Mouse (Mus musculus) cerebellum, adult 2 months (tissue): ENCODE measurements around the gene Avpr1a. TPM values are rescaled to one million over a fixed set of nuclear protein-coding genes. Genes with fewer than 3 reads are reported as not detected.

Experiments
- DNase-seq, 2 experiments: peaks; one replicate each; pipeline ENCODE4 v3.0.0; 2021
- H3K27ac ChIP-seq: fragments of 200-500 bp; 2 replicates; pipeline ENCODE4 v1.5.1; 2012; ENCODE audit warnings: low read length, control low read depth, inconsistent platforms; ENCODE audit not compliant: insufficient read depth
- H3K27me3 ChIP-seq: fragments of 200-500 bp; 2 replicates; pipeline ENCODE4 v1.6.1; 2012; ENCODE audit warnings: inconsistent platforms, mild to moderate bottlenecking, low read length, moderate library complexity; ENCODE audit not compliant: control insufficient read depth, insufficient read depth
- H3K4me1 ChIP-seq: fragments of 200-500 bp; 2 replicates; pipeline ENCODE4 v1.6.1; 2011; ENCODE audit warnings: low read length; ENCODE audit not compliant: control insufficient read depth, insufficient read depth
- H3K4me3 ChIP-seq: fragments of 200-500 bp; replicated peaks from 2 replicates; pipeline ENCODE3; 2011; ENCODE audit warnings: mild to moderate bottlenecking, low read depth, low read length, control low read depth; ENCODE audit not compliant: insufficient read depth
- CTCF ChIP-seq: fragments of 200-500 bp; IDR thresholded peaks from 2 replicates; pipeline ENCODE4 v1.5.1; 2011; ENCODE audit warnings: low read depth, mild to moderate bottlenecking, control low read depth, low read length, moderate library complexity, borderline replicate concordance; ENCODE audit not compliant: insufficient read depth
- POLR2A ChIP-seq: fragments of 200-500 bp; IDR thresholded peaks from 2 replicates; pipeline ENCODE4 v1.6.1; 2011; ENCODE audit warnings: low read length, control low read depth, borderline replicate concordance; ENCODE audit not compliant: insufficient read depth
- WGBS: fragments of 180-500 bp; shearing (Covaris S2); methylation state at CpG from one replicate; pipeline ENCODE4 v1.1.7; 2018; 5-methylcytosine and 5-hydroxymethylcytosine counted together
- polyA plus RNA-seq: library from polyadenylated mRNA; depleted of rRNA; stranded (reverse); fragments of >200 nt; gene quantifications from 2 replicates; pipeline ENCODE4 v1.2.3, GENCODE M21; 2012; rRNA removed

The Avpr1a gene
- polyA plus RNA-seq: 0.57 and 0.77 TPM in 2 replicates

GRCm38 (mm10) chr10:122447861-122448716, at the start of gene Avpr1a:
Gene Avpr1a, plus strand, starts transcription at chr10:122448499.
- no peak for TF ChIP-seq POLR2A
- no peak for TF ChIP-seq CTCF
- Histone ChIP-seq H3K27ac (no peak within 1 kb of the TSS), H3K27me3 (no peaks in the 10 kb centered on the region; the same call in 1 of the 2 replicates), H3K4me3 (no peak within 1 kb of the TSS), H3K4me1 (no peaks in the 10 kb centered on the region)
- DNase-seq: no peak
- 3% methylated on average over 34 of the region's 34 CpGs for WGBS

- no peak overlapping the region for H3K27ac ChIP-seq
- TF ChIP-seq POLR2A (no peak), CTCF (no peak)
- H3K4me3 ChIP-seq: no peak overlapping the region
- no peaks in the 10 kb centered on the region for H3K27me3 ChIP-seq
- no peak for DNase-seq
- no peaks in the 10 kb centered on the region for H3K4me1 ChIP-seq
- 68% methylated on average over 1 of the region's 1 CpGs for WGBS
These were observed 46.0 kb upstream of the Avpr1a start for GRCm38 (mm10) chr10:122402270-122402669.

GRCm38 (mm10) chr10:122406333-122406732, 42.0 kb upstream of the Avpr1a start:
- no peak for DNase-seq
- TF ChIP-seq CTCF: no peak
- TF ChIP-seq POLR2A: no peak
- H3K27ac ChIP-seq: no peak overlapping the region
- WGBS: 90% methylated on average over 6 of the region's 6 CpGs
- H3K4me3 ChIP-seq: no peak overlapping the region
- H3K4me1 ChIP-seq: no peaks in the 10 kb centered on the region
- H3K27me3 ChIP-seq: no peaks in the 10 kb centered on the region

GRCm38 (mm10) chr10:122408697-122409409, 39.4 kb upstream of the Avpr1a start:
- no peak for TF ChIP-seq POLR2A
- TF ChIP-seq CTCF: no peak
- DNase-seq: peak in 1 of 2 experiments; percentile 1
- Histone ChIP-seq H3K4me3 (no peak overlapping the region), H3K27ac (no peak overlapping the region), H3K27me3 (no peaks in the 10 kb centered on the region), H3K4me1 (no peaks in the 10 kb centered on the region)
- WGBS: 58% methylated on average over 7 of the region's 7 CpGs

- Histone ChIP-seq H3K4me3 (no peak overlapping the region), H3K27me3 (no peaks in the 10 kb centered on the region; the same call in 1 of the 2 replicates), H3K4me1 (no peaks in the 10 kb centered on the region), H3K27ac (no peak overlapping the region)
- no peak for DNase-seq
- TF ChIP-seq POLR2A (no peak), CTCF (no peak)
- WGBS: 59% methylated on average over 2 of the region's 2 CpGs
These were observed 37.5 kb upstream of the Avpr1a start for GRCm38 (mm10) chr10:122410791-122411190.

- no peak for DNase-seq
- 84% methylated on average over 4 of the region's 4 CpGs for WGBS
These were observed 15.6 kb upstream of the Avpr1a start for GRCm38 (mm10) chr10:122432690-122433089.

GRCm38 (mm10) chr10:122447275-122447674, 1.0 kb upstream of the Avpr1a start:
- peak; percentile 12 to 25 for DNase-seq
- 22% methylated on average over 10 of the region's 10 CpGs for WGBS
- TF ChIP-seq CTCF (peak; percentile 36; the same call in 1 of the 2 replicates), POLR2A (no peak)
- no peaks in the 10 kb centered on the region for H3K4me1 ChIP-seq
- H3K4me3 ChIP-seq: no peak overlapping the region
- no peaks in the 10 kb centered on the region; the same call in 1 of the 2 replicates for H3K27me3 ChIP-seq
- H3K27ac ChIP-seq: no peak overlapping the region

More at GRCm38 (mm10) chr10:122432690-122433089, 15.6 kb upstream of the Avpr1a start:
- Histone ChIP-seq H3K27ac (no peak overlapping the region), H3K4me3 (no peak overlapping the region), H3K27me3 (no peaks in the 10 kb centered on the region), H3K4me1 (no peaks in the 10 kb centered on the region)
- TF ChIP-seq POLR2A (no peak), CTCF (no peak)
